Mouse (Mus musculus): ENCODE measurements around the gene Sfr1.

Gene Sfr1

DNA sequence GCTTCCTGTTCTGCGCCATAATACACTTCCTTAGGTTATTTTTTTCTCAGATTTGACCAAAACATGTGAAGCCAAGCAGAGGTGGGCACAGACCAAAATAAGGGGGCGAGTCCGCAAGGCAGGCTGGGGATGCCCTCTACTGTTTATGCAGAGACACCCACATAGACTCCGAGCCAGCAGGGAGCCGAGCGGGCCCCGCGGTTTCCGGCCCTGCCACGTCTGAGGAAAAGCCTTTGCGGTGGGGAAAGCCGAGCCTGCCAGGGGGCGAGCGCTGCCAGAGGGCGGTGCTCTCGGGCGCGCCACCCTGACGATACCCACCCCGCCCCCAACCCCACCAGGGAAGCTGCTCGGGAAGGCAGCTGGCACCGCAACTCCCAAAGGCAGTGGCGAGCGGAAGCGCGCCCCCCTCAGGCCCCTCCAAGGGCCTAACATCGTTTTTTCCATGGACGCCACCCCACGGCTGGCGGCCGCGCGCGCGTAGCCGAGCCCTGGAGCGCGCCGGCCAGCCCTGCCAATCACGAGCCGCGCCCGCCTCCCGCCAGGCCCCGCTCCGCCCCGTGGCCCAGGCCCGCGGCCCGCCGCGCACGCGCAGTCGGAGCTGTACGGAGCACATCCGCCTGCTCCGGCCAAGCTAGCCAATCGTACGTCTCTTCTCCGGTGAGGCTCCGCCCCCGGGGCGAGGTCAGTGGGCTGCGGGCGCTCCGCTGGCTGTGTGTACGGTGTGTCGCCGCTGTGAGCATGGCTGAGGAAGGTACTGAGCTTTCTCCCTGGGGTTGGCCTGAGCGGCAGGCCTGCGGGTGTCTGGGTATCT, at the start of gene Sfr1:
Gene Sfr1 (plus strand): TSS at position 612 of the 811 bp plus-strand sequence.
- DNase-seq (ENCODE audit: low spot score in 2 of 2), result peak; percentile 99

DNA sequence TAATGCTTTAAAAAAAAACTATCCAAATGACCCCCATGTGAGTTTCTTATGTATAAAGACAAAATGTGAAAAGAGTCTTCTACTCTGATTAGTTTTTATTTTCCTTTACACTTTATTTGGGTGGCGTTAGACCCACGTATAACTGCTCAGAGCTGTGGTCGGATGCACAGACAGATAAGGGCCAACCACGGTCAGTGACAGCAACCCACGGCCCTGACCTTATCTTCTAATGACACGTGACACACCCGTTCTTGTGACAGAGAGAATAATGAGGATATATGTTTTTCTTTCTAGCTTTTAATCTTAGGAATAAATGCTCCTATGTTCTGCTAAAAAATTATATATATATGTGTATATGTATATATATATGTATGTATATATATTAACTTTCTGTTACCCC, 41.9 kb upstream of the Sfr1 start:
- no peak for DNase-seq (ENCODE audit: low spot score in 2 of 2)

DNA sequence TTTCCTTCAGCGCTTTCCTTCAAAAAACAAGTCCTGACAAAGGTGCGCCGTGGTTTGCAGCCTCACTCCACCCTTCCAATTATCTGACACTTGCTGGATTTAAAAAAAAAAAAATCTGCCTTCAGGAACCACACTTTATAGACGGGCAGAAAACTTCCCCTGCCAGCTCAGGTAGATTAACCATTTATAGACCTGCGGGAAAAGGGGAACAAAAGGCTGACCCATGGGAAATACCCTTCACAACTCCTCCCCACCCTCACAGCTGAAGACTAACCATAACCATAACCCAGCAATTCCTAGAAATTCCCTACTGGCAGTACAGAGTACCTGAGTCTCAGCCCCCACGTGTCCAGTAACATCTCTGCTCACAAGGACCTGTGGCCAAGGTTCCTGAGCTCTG, 39.5 kb upstream of the Sfr1 start, which contains the start of gene Col17a1:
Gene Col17a1 (minus strand): TSS at position 101 of the 400 bp plus-strand sequence.
- DNase-seq (ENCODE audit: low spot score in 2 of 2), result no peak

DNA sequence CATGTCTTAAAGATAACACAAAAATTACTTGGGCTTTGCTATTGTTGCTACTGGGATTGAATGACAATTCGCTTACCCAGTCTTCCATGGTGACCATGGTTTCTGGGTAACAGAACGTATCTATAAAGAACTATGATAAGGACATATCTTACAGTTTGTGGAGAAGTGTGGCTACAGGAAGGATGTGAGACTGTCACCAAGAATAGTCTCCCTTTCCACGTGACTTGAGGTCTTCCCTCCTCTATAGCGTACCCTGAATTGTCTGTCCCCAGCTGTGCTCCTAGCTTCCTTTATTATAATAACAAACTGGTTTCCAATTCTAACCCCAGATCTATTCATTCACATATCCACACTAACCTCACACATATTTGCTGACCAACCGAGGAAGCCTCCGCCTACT, 35.8 kb upstream of the Sfr1 start:
- no peak for DNase-seq (ENCODE audit: low spot score in 2 of 2)

GRCm38 (mm10) chr19:47696411-47696810, 35.1 kb upstream of the Sfr1 start:
- no peak for DNase-seq (ENCODE audit: low spot score in 2 of 2)

GRCm38 (mm10) chr19:47697067-47697466, 34.4 kb upstream of the Sfr1 start:
- DNase-seq (ENCODE audit: low spot score in 2 of 2), result no peak

DNA sequence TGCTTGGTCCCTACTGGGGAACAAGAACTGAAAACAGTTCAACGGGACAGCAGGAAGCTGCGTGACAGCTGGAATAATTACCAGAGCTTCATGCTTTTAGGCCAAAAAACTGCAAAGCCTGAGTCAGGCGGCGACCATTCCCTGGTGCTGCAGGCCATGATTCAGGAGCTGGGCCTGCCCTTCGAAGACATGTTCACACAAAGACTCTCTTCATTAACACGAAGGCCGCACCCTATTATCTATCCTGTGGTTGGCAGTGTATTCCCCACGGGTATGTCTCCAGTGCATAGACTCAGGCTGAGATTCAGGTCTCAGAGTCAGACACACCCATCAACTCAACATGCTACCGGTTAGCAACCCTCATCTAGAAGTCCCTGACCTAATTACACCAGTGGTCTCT, 33.2 kb upstream of the Sfr1 start:
- DNase-seq (ENCODE audit: low spot score in 2 of 2), result no peak

- no peak for DNase-seq (ENCODE audit: low spot score in 2 of 2)
Measured at GRCm38 (mm10) chr19:47699743-47700142, 31.7 kb upstream of the Sfr1 start.

- no peak for DNase-seq (ENCODE audit: low spot score in 2 of 2)
Measured at GRCm38 (mm10) chr19:47700509-47700908, 31.0 kb upstream of the Sfr1 start.

DNA sequence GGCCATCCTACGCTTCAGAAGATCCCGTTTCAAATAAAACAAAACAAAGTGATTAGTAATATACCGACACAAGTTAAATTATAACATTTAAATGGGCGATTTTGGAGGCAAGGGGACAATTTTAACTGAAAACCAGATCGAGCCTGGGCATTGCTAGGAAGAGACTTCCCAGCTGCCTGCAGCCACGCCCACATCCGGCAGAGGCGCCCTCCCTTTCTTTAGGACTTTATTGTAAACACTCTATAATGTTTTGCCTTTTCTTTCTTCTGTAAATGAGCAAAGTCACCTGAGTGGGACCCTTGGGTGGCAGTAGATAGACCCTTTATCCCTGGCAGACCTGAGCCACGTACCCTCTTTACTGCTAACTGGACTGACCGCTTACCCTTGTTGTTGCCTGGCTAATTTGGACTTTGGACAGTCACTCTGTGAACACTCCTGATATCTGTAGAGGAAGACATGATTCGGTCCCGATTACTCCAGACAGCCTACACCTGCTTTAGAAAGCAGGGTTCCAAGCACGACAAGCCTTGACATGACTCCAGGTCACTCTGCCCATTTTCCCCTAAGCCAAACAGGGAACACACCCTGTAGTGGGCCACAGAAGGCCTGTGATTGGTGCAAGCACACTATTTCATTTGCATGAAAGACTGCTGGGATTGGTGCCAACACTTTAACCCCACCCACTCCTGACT, 26.3 kb upstream of the Sfr1 start:
- DNase-seq (ENCODE audit: low spot score in 2 of 2), result no peak

DNA sequence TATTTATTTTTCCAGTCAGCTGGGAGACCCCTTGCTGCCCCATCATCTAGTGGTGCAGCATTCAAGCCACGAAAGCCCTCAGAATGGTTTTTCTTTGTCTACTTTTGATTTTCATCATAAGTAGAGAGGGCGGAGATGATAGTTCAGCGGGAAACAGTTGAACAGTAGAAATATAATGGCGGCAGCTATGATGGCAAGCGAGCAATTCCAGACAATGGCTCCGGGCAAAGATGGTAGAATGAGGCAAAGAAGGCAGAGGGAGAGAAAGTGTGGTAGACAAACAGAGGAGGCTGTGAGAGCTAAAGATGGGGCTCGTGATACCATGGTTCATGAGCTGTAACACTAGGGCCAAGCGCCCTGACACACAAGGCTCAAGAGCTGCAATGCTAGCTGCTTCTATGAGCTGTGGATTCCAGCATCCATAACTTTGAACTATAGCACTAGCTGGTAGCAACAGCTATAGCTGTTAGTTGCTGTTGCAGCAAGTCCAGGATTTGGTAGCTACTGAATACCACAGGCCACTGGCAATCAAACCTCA, 25.6 kb upstream of the Sfr1 start:
- DNase-seq (ENCODE audit: low spot score in 2 of 2), result no peak

DNA sequence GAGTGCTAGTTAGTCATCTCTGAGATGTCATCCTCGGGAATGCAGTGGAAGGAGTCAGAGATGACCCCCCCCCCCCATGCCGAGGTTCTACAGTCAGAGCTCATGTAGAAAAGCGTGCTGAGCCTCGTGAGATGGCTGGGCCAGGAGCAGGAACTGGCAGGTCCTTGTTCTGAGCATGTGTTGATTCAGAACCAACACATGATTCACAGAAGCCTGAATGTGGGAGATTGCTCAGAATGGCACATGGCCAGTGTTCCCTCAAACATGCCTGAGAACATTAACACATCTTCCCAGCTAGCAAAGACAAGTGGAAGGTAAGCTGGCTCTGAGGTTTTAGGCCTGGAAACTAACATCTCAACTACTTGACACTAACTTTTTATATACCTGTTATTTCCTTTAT, 21.1 kb upstream of the Sfr1 start:
- peak in 1 of 2 experiments; percentile 42 for DNase-seq (ENCODE audit: low spot score in 2 of 2)

GRCm38 (mm10) chr19:47713457-47713856, 18.0 kb upstream of the Sfr1 start:
- DNase-seq (ENCODE audit: low spot score in 2 of 2), result peak in 1 of 2 experiments; percentile 16

GRCm38 (mm10) chr19:47716144-47716543, 15.3 kb upstream of the Sfr1 start:
- no peak for DNase-seq (ENCODE audit: low spot score in 2 of 2)

- no peak for DNase-seq (ENCODE audit: low spot score in 2 of 2)
Measured at GRCm38 (mm10) chr19:47719147-47719546, 12.3 kb upstream of the Sfr1 start.

- no peak for DNase-seq (ENCODE audit: low spot score in 2 of 2)
Measured at GRCm38 (mm10) chr19:47722471-47722870, 9.0 kb upstream of the Sfr1 start.

GRCm38 (mm10) chr19:47724903-47725302, 6.6 kb upstream of the Sfr1 start:
- no peak for DNase-seq (ENCODE audit: low spot score in 2 of 2)

- no peak for DNase-seq (ENCODE audit: low spot score in 2 of 2)
Measured at GRCm38 (mm10) chr19:47725643-47726140, 5.8 kb upstream of the Sfr1 start.

GRCm38 (mm10) chr19:47730691-47731070, 801 bp upstream of the Sfr1 start:
- DNase-seq (ENCODE audit: low spot score in 2 of 2), result peak; percentile 54 to 69

- peak; percentile 32 to 33 for DNase-seq (ENCODE audit: low spot score in 2 of 2)
Measured at GRCm38 (mm10) chr19:47731931-47732330, 449 bp downstream of the Sfr1 start.

GRCm38 (mm10) chr19:47747072-47747471, 15.6 kb downstream of the Sfr1 start:
- DNase-seq (ENCODE audit: low spot score in 2 of 2), result no peak

GRCm38 (mm10) chr19:47748950-47749349, 17.5 kb downstream of the Sfr1 start:
- no peak for DNase-seq (ENCODE audit: low spot score in 2 of 2)

DNA sequence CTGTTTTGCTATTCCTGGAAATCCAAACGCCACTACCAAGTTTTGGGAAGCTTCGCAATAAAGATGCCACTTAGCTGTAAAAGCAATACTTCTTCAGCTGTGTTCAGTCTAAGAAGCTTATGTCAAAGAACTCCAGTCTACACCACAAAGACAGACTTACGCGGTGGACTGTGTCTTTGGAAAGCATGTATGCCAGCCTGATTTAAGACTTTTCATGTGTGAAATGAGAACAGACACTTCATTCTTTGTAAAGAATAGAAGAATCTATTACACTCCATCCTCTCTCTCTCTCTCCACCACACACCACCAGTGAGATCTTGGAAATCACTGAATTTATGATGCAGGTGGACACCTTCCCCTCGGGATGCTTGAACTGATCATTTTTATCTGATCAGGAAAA, 18.9 kb downstream of the Sfr1 start:
- DNase-seq (ENCODE audit: low spot score in 2 of 2), result no peak
